Mouse (Mus musculus): ENCODE measurements around the gene Cyth4. TPM values are rescaled to one million over a fixed set of nuclear protein-coding genes. Genes with fewer than 3 reads are reported as not detected.

The Cyth4 gene
- polyA plus RNA-seq, 1 experiment from 2014 or later = 7.0 TPM

Other genes starting within 250 kb of the Cyth4 start
- not detected in 2 replicates for gene Tex33, start 201.1 kb upstream of the Cyth4 start, polyA plus RNA-seq (2015; fragmentation: Nextera tagmentation; extraction: Ambion mirVana)
- gene Tst, start 191.1 kb upstream of the Cyth4 start, polyA plus RNA-seq (2015; fragmentation: Nextera tagmentation; extraction: Ambion mirVana) = 23.8 and 26.9 TPM in 2 replicates
- 3.1 and 4.6 TPM in 2 replicates for gene Mpst, start 190.6 kb upstream of the Cyth4 start, polyA plus RNA-seq (2015; fragmentation: Nextera tagmentation; extraction: Ambion mirVana)
- gene Kctd17, start 168.5 kb upstream of the Cyth4 start, polyA plus RNA-seq (2015; fragmentation: Nextera tagmentation; extraction: Ambion mirVana) = 145 and 156 TPM in 2 replicates
- gene Tmprss6, start 128.4 kb upstream of the Cyth4 start, polyA plus RNA-seq (2015; fragmentation: Nextera tagmentation; extraction: Ambion mirVana) = 0.47 and 0.56 TPM in 2 replicates
- gene Il2rb, start 101.8 kb upstream of the Cyth4 start, polyA plus RNA-seq (2015; fragmentation: Nextera tagmentation; extraction: Ambion mirVana) = 0.22 and 0.26 TPM in 2 replicates
- gene C1qtnf6, start 65.6 kb upstream of the Cyth4 start, polyA plus RNA-seq (2015; fragmentation: Nextera tagmentation; extraction: Ambion mirVana) = 8.3 and 9.1 TPM in 2 replicates
- 0.61 and 0.71 TPM in 2 replicates for gene Sstr3, start 52.4 kb upstream of the Cyth4 start, polyA plus RNA-seq (2015; fragmentation: Nextera tagmentation; extraction: Ambion mirVana)
- 5.4 and 5.6 TPM in 2 replicates for gene Rac2, start 24.3 kb upstream of the Cyth4 start, polyA plus RNA-seq (2015; fragmentation: Nextera tagmentation; extraction: Ambion mirVana)
- gene Elfn2, start 121.7 kb downstream of the Cyth4 start, polyA plus RNA-seq (2015; fragmentation: Nextera tagmentation; extraction: Ambion mirVana) = 10.6 and 11.7 TPM in 2 replicates
- gene Mfng, start 176.4 kb downstream of the Cyth4 start, polyA plus RNA-seq (2015; fragmentation: Nextera tagmentation; extraction: Ambion mirVana) = 21.5 and 42.1 TPM in 2 replicates
- 2.4 and 2.6 TPM in 2 replicates for gene Card10, start 206.0 kb downstream of the Cyth4 start, polyA plus RNA-seq (2015; fragmentation: Nextera tagmentation; extraction: Ambion mirVana)
- gene Cdc42ep1, start 245.6 kb downstream of the Cyth4 start, polyA plus RNA-seq (2015; fragmentation: Nextera tagmentation; extraction: Ambion mirVana) = 14.7 and 15.5 TPM in 2 replicates